Mouse (Mus musculus): ENCODE data around the gene Dennd1a. TPM values are rescaled to one million over a fixed set of nuclear protein-coding genes. Genes with fewer than 3 reads are reported as not detected.

The Dennd1a gene
- polyA plus RNA-seq, 1 experiment, result 12.2 TPM

DNA sequence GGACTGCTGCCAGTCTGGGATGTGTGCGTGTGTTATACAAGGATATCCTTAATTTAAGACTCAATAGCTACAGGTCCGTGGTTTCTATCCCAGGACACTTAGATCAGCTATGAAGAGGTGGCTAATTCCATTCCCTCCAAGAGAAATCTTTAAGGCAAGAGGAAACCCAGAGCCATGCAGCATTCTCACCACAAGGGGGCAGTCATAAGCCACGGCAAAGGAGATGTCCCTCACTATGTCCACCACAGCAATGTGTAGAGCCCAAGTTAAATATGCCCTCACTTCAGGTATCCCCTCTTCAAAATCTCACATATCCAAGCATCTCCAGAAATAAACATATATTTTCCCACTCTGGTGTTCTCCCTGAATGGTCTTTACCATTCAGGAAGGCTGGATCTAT, 471.5 kb downstream of the Dennd1a start:
- no peak for DNase-seq (ENCODE audit: low read depth)

DNA sequence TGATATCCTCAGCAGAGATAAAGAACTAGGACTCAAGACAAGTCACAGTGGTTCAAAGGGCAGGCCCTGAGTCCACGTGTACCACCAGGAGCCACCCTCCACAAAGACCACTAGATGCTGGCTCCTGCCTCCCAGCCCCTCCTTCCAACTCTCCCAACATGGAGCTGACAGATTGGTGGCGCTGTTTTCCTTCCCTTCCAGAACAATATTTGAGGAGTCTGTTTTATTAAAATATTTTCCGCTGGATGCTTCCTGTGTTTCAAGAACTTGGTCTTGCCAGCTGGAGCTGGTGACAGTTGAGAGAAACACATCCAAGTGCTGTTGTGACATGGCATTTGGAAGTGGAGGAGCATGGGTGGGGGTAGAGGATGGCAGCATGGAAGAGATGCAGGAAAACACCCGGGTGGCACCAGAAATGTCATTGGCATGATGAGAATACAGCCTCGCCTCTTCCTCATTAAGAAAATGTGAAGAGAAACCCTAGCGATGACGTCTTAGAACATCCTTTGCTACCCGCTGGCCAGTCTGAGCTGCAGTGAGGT, 472.3 kb downstream of the Dennd1a start:
- no peak for DNase-seq (ENCODE audit: low read depth)

DNA sequence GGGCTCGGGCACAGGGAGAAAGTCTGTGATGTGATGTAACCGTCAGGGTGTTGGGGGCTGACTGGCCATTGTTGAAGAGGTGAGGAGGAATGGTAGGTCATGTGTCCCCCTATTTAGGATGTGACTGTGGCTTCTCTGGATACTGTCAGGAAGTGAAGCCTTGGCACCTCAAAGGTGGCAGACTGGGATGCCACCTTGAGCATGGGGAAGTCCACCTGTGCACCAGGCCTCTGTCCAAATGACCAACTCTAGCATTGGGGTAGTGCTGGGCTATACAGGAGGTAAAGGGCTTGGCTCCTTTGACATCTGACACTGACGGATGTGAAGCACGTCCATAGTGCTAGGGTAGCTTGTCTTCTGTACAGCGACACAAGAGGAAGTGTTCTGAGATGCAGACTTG, 474.8 kb downstream of the Dennd1a start:
- DNase-seq (ENCODE audit: low read depth), result no peak

DNA sequence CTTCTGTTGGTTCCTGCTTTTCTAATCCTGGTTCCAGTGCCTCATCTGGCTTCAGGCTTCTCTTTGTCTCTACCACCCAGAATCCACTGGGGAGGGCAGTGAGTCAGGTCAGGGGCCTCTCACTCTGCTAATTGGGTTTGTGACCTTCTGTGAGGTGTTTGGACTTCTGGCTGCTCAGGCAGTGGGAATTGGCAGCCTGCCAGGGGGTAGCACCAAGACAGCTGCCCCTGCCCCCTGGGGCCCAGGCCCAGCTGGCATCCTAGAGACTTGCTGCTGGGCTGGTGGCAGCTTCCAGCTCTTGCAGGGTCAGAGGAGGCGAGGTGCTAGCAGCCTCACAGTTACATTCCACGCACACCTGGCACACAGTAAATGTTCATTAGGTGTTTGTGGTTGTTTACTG, 475.5 kb downstream of the Dennd1a start:
- no peak for DNase-seq (ENCODE audit: low read depth)

DNA sequence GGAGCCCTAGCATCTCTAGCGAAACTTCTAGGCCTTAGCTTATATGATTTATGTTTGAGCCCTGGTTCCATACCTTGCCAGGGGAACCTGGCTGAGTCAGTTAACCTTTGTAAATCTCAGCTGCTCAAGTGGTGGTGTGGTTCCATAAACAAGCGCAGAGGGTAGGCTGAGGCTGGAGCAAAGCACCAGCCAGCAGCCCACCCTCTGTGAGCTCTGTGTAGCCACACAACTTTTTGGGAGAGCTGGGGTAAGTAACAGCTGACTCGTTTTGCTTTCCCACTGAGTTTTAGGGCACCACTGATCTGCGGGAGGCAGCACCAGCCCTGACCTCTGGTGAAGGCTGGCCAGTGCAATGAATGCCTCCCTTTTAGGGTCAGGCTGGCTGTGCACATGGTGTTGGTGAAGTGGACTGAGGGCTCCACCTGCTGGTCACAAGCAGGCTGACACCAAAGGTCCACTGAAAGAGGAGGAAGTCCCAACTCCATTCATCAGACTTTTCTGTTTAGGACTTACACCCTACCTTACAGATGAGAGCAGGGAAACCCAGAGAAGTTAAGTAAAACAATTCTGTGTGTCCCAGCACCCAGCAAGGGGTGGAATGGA, 484.5 kb downstream of the Dennd1a start:
- no peak for DNase-seq (ENCODE audit: low read depth)

DNA sequence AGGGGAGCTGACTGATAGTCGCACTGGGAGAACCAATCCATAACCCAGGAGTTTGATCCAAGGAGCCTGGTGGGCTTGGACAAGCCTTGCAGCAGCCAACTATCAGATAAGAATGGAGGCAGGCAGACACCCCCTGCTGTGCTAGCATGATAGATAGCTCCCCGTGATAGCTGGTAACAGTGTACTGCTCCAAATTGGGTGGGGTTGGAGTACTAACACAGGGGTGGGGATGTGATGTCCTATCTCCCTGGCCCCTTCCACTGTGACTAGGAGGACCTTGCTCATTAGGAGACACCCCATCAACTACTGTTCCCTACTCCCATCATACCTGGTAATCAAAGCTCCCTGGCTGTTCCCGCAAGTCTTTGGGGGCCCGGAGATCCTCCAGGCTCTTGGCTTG, 485.5 kb downstream of the Dennd1a start:
- DNase-seq (ENCODE audit: low read depth), result no peak

DNA sequence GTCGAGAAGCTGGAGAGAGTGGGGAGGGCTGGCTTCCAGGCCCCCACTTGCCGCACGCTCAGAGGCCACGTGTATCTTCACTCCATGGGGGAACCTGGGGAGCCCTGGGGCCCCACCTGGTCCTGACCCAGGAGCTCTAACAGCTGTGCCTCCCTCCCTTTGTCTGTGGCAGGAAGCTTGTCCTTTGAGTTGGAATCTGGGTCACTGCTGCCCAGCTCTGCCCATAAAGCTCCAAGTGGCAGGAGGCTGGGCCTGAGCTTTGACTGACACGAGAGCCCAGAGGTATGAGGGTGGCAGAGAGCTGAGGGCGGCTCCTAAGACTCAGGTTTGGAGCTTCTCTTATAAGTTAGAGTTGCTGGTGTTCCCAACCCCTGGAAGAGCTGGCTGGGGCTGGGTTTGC, 488.1 kb downstream of the Dennd1a start:
- DNase-seq (ENCODE audit: low read depth), result no peak

DNA sequence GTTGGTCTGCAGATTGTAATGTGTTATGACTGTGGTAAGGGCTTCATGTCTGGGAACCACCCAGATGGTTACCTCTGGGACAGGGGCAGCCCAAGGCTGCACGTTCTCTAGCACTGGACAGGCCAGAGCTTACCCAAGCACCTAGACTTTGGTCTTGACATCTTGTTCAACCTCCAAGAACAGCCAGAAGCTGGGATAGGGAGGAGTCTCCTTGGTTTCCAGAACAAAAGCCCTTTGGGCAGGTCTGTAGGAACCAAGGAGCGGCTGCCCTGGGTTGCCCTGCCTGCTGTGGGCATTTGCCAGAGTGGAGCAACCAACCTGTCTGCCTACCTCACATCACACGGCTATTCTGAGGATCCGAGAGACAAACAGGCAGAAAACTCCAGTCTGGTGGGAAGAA, 490.1 kb downstream of the Dennd1a start:
- no peak for DNase-seq (ENCODE audit: low read depth)

DNA sequence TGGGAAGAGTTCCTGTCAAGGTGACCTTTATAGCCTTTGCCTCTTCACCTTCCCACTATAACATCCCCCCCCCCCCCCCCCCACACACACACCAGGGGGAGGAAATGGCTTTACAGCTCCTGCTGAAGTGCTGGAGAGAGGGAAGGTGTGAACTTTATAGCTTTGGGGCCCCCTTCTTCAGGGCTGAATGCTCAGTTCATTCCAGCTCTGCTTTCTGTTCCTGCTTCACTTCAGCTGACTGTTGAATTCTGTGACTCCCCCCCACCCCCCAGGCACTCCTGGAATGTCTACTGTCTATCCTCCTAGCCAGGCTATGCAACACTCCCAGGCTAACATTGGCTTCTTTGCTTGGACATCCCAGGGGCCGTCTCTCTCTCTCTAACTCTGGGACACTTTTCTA, 491.2 kb downstream of the Dennd1a start:
- no peak for DNase-seq (ENCODE audit: low read depth)

DNA sequence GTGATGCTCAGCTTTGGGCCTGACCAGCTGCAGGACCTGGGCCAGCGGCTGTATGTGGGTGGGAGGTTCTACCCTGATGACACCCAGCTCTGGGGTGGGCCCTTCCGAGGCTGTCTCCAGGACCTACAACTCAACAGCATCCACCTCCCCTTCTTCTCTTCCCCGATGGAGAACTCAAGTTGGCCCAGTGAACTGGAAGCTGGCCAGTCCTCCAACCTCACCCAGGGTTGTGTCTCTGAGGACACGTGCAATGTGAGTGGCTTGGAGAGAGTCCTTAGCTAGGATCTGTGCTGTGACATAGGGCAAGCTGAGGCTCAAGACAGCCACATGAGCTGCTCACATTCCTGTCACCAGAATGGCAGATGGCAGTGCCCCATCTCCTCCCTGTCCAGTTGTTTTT, 495.9 kb downstream of the Dennd1a start:
- no peak for DNase-seq (ENCODE audit: low read depth)

DNA sequence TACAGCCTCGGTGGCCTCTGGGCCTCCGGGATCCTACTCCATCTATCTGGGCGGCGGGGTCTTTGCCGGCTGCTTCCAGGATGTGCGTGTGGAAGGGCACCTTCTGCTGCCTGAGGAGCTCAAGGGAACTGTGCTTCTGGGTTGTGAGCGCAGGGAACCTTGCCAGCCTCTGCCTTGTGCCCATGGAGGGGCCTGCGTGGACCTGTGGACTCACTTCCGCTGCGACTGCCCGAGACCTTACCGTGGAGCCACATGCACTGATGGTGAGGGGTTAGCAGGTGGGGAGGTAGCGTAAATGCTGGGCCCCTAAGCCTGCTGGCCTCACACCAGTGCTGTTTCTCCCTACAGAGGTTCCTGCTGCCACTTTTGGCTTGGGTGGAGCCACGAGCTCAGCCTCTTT, 496.5 kb downstream of the Dennd1a start:
- DNase-seq (ENCODE audit: low read depth), result no peak

DNA sequence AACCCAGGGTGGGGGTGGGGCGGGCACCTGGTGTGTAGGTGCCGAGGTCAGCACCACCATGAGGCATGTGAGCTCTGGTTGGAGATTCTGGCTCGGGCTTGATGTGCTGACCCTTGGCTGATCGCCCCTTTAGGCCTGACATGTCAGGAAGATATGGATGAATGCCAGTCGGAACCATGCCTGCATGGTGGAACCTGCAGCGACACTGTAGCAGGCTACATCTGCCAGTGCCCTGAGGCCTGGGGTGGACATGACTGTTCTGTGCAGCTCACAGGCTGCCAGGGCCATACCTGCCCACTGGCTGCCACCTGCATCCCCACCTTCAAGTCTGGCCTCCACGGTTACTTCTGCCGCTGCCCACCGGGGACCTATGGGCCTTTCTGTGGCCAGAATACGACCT, 497.2 kb downstream of the Dennd1a start:
- no peak for DNase-seq (ENCODE audit: low read depth)

DNA sequence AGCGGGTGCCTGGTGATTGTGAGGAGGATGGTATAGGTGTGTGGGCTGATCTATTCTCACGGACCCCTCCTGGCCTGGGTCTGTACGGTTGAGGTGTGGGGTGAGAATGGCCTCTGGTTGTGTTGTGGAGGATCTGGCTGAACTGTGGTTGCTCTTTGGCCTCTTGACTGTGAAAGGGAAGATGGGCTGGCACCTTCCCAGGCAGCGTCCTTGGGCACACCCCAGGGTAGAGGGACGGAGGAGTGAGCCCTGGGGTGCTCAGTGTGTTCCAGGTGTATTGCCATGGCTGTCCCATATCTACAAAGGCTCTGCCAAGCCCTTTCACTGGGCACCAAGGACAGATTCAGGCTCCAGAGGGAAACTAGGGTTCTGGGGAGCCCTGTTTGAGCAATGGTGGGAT, 498.2 kb downstream of the Dennd1a start:
- DNase-seq (ENCODE audit: low read depth), result no peak

DNA sequence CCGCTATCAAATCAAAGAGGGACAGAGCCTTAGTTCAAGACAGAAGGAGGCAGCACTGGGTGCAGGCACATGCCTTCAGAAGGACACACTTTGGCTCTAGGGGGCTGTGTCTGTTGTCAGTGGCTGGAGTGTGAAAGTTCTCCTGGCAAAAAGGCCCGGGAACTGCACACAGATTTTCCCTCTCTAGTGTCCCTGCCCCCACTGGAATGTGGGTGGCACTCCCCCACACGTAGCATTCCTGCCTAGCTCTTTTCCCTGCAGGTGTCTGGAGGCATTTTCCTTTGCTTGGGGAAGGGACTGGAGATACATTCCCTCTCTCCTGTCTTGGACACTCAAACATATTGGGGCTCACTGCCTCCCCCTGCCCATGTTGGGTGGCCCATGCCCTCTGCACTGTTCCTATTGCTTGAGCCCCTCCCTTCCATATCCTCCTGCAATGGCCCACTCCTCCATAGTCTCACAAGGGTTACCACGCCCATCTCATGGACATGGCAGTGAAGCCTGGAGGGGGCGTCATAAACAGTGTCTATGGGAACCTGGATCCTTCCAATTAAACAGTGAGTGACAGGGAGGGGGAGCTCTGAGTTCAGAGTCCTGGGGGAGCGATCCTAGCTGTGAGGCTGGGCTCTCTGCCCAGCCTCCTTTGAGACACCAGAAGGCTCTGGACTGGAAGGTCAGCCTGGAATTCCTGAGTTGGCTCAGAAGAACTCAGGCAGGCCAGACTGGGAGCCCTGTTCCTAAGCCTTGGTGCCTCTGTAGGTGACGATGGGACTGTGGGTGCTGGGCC, 498.8 kb downstream of the Dennd1a start:
- no peak for DNase-seq (ENCODE audit: low read depth)

DNA sequence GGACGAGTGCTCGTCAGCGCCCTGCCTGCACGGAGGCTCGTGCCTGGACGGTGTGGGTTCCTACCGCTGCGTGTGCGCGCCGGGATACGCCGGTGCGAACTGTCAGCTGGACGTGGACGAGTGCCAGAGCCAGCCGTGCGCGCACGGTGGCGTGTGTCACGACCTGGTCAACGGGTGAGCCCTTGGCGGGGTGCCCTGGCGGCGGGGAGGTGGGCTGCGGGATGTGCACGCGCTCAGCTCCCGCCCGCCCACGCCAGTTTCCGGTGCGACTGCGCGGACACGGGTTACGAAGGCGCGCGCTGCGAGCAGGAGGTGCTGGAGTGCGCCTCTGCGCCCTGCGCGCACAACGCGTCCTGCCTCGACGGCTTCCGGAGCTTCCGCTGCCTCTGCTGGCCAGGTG, 500.7 kb downstream of the Dennd1a start:
- no peak for DNase-seq (ENCODE audit: low read depth)

DNA sequence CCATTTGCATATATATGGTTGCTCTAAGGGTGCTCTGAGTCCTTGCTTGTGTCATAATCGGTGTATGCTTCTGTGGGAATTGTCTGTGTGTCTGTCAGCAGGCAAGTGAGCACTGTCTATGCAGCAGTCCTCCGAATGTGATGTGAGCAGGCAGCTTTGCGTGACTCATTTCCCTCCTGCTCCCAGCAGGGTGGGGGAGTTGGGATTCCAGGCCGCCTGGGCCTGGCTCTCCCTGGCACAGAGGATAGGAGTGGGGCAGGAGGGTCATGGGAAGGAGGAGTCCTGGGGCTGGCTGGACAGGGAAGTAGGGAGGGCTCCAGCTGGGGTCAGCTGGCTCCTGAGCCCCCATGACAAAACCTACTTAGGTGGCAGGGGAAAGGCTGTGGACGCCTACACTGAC, 502.7 kb downstream of the Dennd1a start:
- DNase-seq (ENCODE audit: low read depth), result no peak

DNA sequence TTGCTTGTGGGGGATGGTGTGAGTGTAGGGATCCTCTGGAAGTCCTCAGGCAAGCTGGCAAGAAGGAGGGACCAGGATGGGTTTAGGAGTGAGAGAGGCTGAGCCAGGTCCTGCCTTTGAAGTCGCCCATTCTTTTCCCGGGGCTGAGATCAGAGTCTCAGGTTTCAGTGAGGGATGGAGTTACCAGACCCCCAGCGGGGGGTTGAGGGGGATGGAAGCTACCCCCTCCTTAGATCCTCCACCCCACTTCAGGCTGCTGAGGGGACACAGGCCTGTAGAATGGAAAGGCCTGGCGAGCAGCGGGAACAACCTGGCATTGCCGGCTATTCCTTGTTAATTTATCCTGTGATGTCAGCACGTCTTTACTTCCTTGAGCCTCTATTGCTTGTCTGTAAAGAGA, 505.2 kb downstream of the Dennd1a start:
- DNase-seq (ENCODE audit: low read depth), result no peak

DNA sequence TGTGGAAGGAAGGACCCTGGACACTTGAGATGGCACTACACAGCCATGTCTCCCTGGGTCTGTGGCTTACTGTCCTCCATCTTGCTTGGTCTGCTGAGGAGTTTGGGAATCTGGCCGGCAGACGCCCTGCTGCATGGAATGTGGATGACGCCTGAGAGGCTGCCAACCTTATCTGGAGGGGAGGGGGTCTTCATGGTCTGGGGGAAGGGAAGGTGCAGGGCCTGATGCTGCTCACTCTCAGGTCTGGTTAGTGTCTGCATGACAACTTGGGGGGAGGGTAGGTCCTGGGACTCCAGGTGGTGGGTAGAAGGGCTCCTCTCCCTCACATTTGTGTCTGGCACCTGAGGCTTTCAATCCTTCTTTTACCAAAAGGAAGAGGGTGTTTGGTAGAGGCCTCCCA, 505.8 kb downstream of the Dennd1a start:
- DNase-seq (ENCODE audit: low read depth), result no peak

DNA sequence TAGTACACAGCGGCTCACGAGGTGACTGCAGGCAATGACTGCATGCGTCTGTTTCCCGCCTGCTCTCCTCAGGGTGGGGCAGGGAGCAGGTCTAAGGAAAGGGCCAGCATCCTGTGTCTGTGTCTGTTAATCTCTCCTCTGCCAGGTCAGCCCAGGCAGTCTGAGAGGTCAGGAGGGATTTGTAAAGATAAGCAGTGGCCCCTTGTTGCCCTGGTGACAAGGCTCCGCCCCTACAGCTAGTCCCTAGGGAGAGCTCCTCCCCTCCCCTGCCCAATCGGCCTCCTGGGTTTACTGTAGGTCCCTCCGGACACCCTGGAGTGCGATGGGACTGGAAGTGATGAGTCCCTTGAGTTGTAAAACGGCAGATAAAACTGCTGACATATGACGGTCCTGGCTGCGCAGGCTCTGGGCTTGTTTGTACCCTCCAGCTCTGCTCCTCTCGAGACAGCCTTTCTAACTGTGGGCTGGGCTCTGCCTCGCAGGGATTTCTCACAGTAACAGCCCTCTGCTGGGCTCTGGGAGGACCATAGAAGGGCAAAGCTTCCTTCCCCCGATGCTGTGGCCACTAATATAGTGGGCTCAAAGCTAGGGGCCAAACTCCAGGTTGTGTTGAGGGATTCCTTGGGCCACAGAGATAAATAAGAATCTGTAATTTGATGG, 506.8 kb downstream of the Dennd1a start:
- DNase-seq (ENCODE audit: low read depth), result no peak

DNA sequence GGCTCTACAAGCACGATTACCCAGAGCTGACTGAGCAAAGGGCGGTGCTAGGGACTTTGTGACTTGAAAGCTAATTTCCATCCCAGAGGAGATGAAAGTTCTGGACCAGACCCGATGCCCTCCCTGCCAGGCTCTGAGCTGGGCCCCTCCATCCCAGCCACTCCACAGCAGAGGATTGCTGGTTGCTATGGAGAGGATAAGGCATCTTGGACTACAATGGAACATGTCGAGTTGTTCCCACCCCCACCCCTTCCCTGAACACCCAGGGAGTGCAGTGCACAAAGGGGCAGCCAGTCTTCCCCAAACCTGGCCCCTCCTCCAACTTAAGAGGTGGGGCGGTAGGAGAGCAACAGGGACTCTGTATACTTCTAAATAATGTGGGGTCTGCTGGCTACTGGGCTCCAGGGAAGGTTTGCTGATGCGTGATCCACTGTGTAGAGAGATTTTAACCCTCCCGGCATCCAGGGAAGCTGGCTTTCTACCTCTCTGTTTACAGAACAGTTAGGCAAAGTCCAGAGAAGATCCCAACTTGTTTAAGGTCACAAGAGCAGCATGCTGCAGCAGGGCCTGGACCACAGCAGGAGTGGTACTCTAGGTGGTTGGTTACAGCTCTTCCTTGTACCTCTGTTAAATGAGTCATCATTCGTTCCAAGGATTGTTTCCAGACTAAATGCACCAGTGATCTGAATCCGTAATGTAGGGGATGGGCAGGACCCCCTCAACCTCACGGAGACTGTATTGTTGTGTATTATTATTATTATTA, 509.1 kb downstream of the Dennd1a start:
- DNase-seq (ENCODE audit: low read depth), result no peak

DNA sequence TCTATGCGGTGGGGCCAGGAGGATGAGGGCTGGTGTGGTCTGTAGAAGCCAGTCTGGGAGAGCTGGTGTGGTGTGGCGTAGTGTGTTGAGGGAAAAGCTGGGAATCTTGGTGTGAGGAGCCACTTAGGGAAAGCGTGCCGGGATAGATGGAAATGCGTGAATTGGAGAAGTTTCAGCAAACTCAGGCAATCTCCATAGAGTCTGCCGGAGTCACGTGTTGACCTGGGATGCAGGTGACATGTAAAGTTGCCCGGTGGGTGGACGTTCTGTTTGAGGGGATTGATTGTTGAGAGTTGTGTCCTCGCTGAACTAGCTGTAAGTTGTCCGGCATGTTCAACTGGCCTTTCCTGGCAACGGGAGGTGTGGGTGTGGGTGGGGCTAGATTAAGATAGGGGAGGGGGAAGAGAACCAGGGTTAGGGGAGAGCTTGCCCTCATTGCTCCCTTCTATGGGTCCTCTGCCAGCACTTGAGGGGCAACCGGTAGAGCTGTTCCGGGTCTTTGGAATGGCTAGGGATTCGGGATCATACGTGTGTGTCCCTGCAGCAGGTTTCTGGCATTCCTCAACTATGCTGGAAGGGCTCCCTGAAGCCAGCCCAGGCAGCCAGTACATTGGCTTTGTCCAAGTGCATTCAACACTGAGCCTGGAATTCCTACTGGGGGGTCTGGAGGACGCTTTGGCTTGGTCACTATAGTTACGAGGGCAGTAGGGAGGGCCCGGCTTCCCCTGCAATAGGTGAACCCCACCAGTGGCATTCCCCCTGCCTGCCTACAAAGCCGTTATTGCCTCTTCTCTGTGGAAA, 510.4 kb downstream of the Dennd1a start:
- DNase-seq (ENCODE audit: low read depth), result no peak
